Mouse (Mus musculus) ZHBTc4 (cell line): Measurements from ENCODE around the gene Zfp672.
A peak's percentile ranks its signal among the peaks of the same experiment; 100 is the strongest.

Experiments
- DNase-seq: peaks from one replicate; pipeline ENCODE4 v3.0.0-alpha.2; 2011; ENCODE audit warnings: low read depth, low spot score

Zfp672 gene

DNA sequence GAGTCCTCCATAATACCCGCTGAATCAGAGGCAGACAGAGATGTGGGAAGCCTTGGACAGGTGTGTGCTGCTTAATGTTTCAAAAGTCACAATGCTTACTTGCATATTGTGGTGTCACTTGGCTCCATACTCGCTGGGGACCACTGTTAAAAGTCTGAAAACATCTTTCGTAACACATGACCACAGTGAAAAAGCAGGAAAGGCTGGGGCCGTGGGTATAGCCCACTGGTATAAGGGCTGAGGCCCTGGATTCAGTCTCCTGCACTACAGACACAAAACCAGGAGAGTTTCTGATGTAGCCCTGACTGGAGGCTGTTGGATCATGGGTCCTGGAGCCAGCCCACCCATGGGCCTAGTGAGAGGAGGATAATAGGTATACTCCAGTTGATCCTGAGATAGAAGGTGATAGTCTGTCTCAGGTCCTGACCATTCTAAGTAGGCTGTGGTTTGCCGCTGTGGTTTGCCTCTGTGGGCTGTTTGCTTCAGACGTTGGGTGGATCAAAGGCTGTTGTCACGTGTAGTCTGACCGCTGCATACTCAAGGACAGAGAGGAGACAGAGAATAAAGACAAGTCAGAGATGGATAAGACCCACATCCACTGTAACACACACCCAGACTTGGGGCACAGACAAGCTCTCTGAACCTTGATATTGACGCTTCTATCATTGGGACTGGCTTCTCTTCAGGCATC is 40.0 kb downstream of the Zfp672 start:
- peak; percentile 62 for DNase-seq

DNA sequence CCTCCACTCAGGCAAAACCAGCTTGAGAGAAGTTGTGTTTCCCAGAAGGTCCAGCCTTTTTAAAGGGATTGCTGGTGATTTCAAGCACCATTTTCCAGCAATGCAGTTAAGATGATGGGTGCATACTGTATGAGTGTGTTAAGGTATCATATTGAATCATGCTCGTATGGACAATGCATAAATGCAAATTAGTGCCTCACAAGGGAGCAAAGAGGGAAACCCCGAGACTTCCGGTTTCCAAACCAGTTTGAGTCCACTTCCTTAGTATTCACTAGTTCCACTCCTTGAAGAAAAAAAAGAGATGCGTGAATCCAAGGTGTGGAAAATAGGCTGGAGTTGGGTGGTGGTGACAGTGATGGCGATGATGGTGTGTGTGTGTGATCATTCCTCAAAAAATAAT is 47.6 kb downstream of the Zfp672 start:
- no peak for DNase-seq

DNA sequence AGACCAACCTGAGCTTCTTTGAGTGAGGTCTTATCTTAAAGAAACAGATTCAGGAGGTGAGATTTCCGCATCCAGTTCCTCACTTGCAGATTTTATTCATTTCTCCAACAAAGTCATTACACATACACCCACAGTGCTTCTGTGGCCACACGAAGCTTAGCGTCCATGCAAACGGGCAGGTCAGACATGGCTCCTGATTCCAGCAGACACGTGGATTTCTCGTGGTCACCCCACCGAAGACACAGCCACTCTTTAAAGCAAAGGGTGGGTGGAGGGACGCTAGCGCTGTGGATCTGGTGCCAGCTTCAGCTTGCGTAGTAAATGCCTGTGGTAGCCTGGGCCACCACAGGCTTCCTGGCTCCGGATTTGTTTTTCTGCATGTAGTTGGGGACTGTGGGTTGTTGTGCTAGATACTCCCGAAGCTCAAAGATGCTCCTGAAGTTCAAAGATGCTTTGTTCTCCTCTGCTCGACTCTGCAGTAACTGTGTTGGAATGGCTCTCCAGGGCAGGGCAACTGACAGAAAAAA is 48.1 kb downstream of the Zfp672 start:
- DNase-seq: no peak

DNA sequence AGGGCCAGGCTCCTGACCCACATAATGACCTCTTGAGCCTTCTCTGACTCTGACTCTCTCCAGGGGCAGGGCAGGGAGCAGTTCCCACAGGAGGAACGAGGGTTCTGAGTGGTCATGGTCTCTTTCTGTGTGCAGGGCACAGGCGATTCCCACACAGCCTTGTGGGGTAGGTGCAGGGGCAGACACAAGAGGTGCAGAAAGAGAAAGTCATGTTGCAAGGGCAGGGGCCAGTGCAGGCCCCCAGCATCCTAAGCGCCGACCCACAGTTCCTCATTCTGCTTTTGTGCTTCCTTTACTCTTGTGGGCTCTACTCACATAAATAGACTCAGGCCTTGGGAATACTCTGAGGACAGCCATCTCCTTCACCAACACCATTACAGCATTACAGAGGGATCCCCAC is 54.4 kb downstream of the Zfp672 start:
- no peak for DNase-seq

DNA sequence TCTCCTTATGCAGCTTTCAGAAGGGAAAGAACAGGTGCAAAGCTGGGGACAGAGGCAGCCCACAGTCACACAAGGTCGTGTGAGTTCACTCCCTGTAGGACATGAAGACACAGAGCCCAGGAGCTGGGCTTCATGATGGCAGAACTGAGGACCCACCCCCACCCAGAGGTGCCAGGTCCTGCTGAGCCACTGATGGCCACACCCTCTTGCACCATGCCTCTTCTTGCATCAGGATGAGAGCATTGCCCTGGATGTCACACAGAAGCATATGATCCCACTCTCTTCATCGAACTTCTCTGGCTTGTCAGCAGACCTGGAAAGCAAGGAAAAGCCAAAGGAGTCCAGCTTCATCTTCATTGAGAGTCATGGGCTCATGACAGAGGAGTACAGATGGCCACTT is 55.6 kb downstream of the Zfp672 start, which contains the start of gene 4930438A08Rik:
TSS of gene 4930438A08Rik (plus strand) at position 228 of the 400 bp plus-strand sequence.
- DNase-seq: no peak

DNA sequence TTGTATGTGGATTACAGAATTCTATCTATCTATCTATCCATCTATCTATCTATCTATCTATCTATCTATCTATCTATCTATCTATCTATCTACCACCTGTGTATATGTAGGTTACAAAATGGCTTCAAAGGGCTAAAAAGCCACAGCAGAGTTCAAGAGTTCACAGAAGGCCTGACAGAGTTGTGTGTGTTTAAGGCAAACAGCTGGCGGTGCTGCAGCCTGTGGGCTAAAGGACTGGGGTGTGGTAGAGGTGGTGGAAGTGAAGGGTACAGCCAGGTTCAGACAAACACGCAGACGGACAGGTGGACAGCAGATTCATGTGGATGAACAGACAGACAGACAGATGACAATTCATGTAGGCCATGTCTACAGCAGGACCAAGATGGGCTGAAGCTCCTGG is 61.9 kb downstream of the Zfp672 start:
- no peak for DNase-seq
